Mouse (Mus musculus) hindbrain, postnatal 0 days (tissue): ENCODE results near the gene Acad10. TPM values are rescaled to one million over a fixed set of nuclear protein-coding genes. Genes with fewer than 3 reads are reported as not detected.
A peak's percentile ranks its signal among the peaks of the same experiment; 100 is the strongest.
"Not testable (repeated sequence)": the region's sequence is repeated elsewhere in the genome, so short reads cannot be mapped to it uniquely, and the experiment has no call there.

ENCODE experiments used
- ATAC-seq: fragments of 200-750 bp; cut with Nextera tagmentation; 2 replicates; pipeline ENCODE4 v1.8.0; 2017; ENCODE audit warnings: mild to moderate bottlenecking, moderate TSS enrichment, moderate library complexity
- DNase-seq: peaks from one replicate; pipeline ENCODE4 v3.0.0-alpha.2; 2015; ENCODE audit warnings: low spot score
- H3K27ac ChIP-seq: fragments of 300-500 bp; sonication (generic); 2 replicates; pipeline ENCODE4 v1.5.1; 2014; ENCODE audit warnings: mild to moderate bottlenecking
- H3K27me3 ChIP-seq: fragments of 300-500 bp; sonication (generic); 2 replicates; pipeline ENCODE4 v1.6.1; 2014; ENCODE audit warnings: low read length, mixed read lengths; ENCODE audit not compliant: insufficient read depth
- H3K36me3 ChIP-seq: fragments of 300-500 bp; sonication (generic); 2 replicates; pipeline ENCODE4 v1.6.1; 2014; ENCODE audit warnings: low read length, mixed read lengths; ENCODE audit not compliant: insufficient read depth
- H3K4me1 ChIP-seq: fragments of 300-500 bp; sonication (generic); 2 replicates; pipeline ENCODE4 v1.6.1; 2014; ENCODE audit warnings: antibody characterized with exemption, low read length, mixed read lengths; ENCODE audit not compliant: insufficient read depth
- H3K4me2 ChIP-seq: fragments of 300-500 bp; sonication (generic); 2 replicates; pipeline ENCODE4 v1.6.1; 2014; ENCODE audit warnings: low read depth, mild to moderate bottlenecking, low read length, moderate library complexity, mixed read lengths
- H3K4me3 ChIP-seq: fragments of 300-500 bp; sonication (generic); 2 replicates; pipeline ENCODE4 v1.5.1; 2014; ENCODE audit warnings: low read length
- H3K9ac ChIP-seq: fragments of 300-500 bp; sonication (generic); replicated peaks from 2 replicates; pipeline ENCODE4 v1.6.1; 2014; ENCODE audit warnings: mild to moderate bottlenecking, low read length, moderate library complexity, mixed read lengths
- H3K9me3 ChIP-seq: fragments of 300-500 bp; sonication (generic); 2 replicates; pipeline ENCODE4 v1.6.1; 2016; ENCODE audit warnings: low read length, mixed read lengths
- CTCF ChIP-seq: IDR thresholded peaks from 2 replicates; pipeline ENCODE4 v1.5.1; 2016; ENCODE audit warnings: antibody characterized with exemption, control low read depth, low read depth
- WGBS: fragments of 180-500 bp; shearing (Covaris S2); extraction: QIAGEN DNeasy Blood & Tissue Kit; methylation state at CpG from one replicate; pipeline ENCODE4 v1.1.7; 2014; 5-methylcytosine and 5-hydroxymethylcytosine counted together
- polyA plus RNA-seq: library from polyadenylated mRNA; unstranded; fragments of >200 nt; fragmentation: Nextera tagmentation; extraction: Ambion mirVana; gene quantifications from 2 replicates; pipeline ENCODE4 v1.2.1, GENCODE M21; 2015
- total RNA-seq: library from RNA; depleted of rRNA; stranded (reverse); fragments of >200 nt; gene quantifications from 2 replicates; pipeline ENCODE4 v1.2.3, GENCODE M21; 2014

Acad10 gene
- total and polyA plus RNA-seq, 2 experiments from 2014 or later = 1.2 to 5.1 TPM

- H3K36me3 ChIP-seq = no peaks in the 10 kb centered on the region
- no peak for TF ChIP-seq CTCF
- H3K27me3 ChIP-seq = no peaks in the 10 kb centered on the region
- no peaks in the 10 kb centered on the region for H3K9me3 ChIP-seq
- under 1% methylated on average over 58 of the region's 58 CpGs for WGBS
- ATAC-seq = peak; percentile 88
- H3K4me3 ChIP-seq = peak within 1 kb of the TSS; percentile 53
- DNase-seq = peak; percentile 95
- H3K4me2 ChIP-seq = peak within 1 kb of the TSS; percentile 81
- H3K9ac ChIP-seq = peak within 1 kb of the TSS; percentile 67
- H3K4me1 ChIP-seq = peaks cover 5% of the 10 kb centered on the region; the same call in 1 of the 2 replicates
- H3K27ac ChIP-seq = peak within 1 kb of the TSS; percentile 78
These were observed 41.5 kb downstream of the Acad10 start, which contains the start of gene Acad12 for GRCm38 (mm10) chr5:121618592-121619513. Gene Acad12, minus strand, starts transcription at chr5:121618938.

DNA sequence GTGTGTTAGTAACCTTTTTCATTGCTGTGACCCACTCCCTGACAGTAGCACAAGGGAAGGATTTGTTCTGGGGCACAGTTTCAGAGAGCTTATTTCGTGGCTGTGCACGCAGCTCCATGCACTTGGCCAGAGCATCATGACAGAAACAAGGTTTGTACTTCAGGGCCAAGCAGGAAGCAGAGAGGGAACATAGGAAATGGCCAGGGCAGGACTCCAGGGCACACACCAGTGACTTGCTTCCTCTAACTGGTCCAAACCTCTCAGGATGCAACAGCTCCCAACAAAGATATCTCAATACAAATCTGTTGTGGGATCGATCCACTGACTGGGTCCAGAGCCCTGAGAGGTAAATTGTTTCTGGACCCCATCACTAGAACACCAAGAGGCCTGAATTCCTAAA lies 45.4 kb downstream of the Acad10 start:
- not testable (repeated sequence) for DNase-seq, H3K27ac ChIP-seq, H3K4me1 ChIP-seq, H3K36me3 ChIP-seq, H3K9me3 ChIP-seq, ATAC-seq, H3K4me3 ChIP-seq, H3K27me3 ChIP-seq, H3K9ac ChIP-seq, H3K4me2 ChIP-seq
- WGBS = 84% methylated on average over 3 of the region's 3 CpGs

GRCm38 (mm10) chr5:121612036-121612435 lies 48.3 kb downstream of the Acad10 start:
- no peaks in the 10 kb centered on the region for H3K4me1 ChIP-seq
- no peak overlapping the region for H3K4me3 ChIP-seq
- H3K36me3 ChIP-seq = no peaks in the 10 kb centered on the region
- H3K4me2 ChIP-seq = no peak overlapping the region
- ATAC-seq (no peak), DNase-seq (no peak)
- H3K9me3 ChIP-seq = no peaks in the 10 kb centered on the region
- no peak overlapping the region for H3K27ac ChIP-seq
- TF ChIP-seq CTCF = no peak
- no peaks in the 10 kb centered on the region for H3K27me3 ChIP-seq
- H3K9ac ChIP-seq = no peak overlapping the region
- 85% methylated on average over 6 of the region's 6 CpGs for WGBS

- H3K4me3 ChIP-seq, H3K9ac ChIP-seq, ATAC-seq, H3K27ac ChIP-seq, H3K27me3 ChIP-seq, H3K36me3 ChIP-seq, DNase-seq, H3K9me3 ChIP-seq, H3K4me2 ChIP-seq, H3K4me1 ChIP-seq: not testable (repeated sequence)
- 54% methylated on average over 8 of the region's 8 CpGs for WGBS
These were observed 50.7 kb downstream of the Acad10 start for GRCm38 (mm10) chr5:121609556-121610135.

DNA sequence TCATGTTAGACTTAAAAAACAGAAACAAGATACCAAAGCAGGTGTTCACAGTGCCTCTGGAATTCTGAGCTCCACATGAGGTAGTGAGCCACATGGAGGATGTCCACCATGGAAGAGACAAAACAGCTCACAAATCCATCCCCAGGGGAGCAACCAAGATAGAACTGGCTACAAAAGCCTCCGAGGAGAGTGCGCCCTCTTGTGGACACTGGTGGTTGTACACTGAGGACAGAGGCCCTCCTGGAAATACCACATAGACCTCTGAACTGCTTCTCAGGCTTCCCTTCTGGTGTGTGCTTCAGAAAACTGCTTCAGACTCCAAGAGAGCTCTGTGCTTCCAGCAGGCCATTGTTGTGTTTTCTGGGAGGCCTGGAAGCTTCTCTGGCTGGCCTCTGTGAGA lies 54.2 kb downstream of the Acad10 start:
- Histone ChIP-seq H3K4me2 (no peak overlapping the region), H3K36me3 (no peaks in the 10 kb centered on the region), H3K9ac (no peak overlapping the region), H3K27me3 (no peaks in the 10 kb centered on the region), H3K4me3 (no peak overlapping the region), H3K9me3 (no peaks in the 10 kb centered on the region), H3K27ac (no peak overlapping the region), H3K4me1 (no peaks in the 10 kb centered on the region)
- ATAC-seq (0 out of 2 replicates have a peak, but pooled peaks have one; percentile 24), DNase-seq (peak; percentile 76)
- 3% methylated on average over 2 of the region's 2 CpGs for WGBS
- TF ChIP-seq CTCF = peak; percentile 86

GRCm38 (mm10) chr5:121603815-121604214 lies 56.5 kb downstream of the Acad10 start:
- ATAC-seq, H3K4me2 ChIP-seq, H3K9me3 ChIP-seq, DNase-seq, H3K27ac ChIP-seq, H3K4me1 ChIP-seq, H3K27me3 ChIP-seq, H3K9ac ChIP-seq, H3K36me3 ChIP-seq, H3K4me3 ChIP-seq: not testable (repeated sequence)
- 94% methylated on average over 1 of the region's 1 CpGs for WGBS
